Mouse (Mus musculus): ENCODE measurements around the gene Galnt12. TPM values are rescaled to one million over a fixed set of nuclear protein-coding genes. Genes with fewer than 3 reads are reported as not detected.

The Galnt12 gene
- total RNA-seq, 2 experiments from 2014 or later = 0.76 to 1.2 TPM

- intact Hi-C loops (cut with DNase I) = no loop called here
Measured at GRCm38 (mm10) chr4:47141444-47142154, 49.9 kb downstream of the Galnt12 start.

DNA sequence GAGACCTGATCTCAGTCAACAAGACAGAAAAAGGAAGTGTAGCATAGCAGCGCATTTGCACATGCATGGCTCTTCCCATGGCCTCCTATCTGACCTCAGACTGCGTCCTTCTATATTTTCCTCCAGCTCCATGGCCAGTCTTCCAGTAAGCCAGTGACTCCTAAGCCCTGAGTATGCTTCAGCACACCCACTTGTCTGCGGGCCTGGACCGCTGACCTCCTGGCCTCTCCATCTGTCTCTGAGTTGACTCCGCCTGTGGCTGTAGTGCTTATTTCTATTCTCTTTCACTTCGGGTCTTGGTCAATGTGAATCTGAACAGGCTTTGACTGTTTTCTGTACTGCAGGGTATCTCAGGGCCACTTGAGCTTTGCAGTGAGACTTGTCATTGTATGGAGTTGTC is 52.1 kb downstream of the Galnt12 start:
- no peak for DNase-seq (ENCODE audit: low spot score in 2 of 2)
- intact Hi-C loops (cut with DNase I) = no loop called here

More at GRCm38 (mm10) chr4:47141444-47142154, 49.9 kb downstream of the Galnt12 start:
- no peak for DNase-seq (ENCODE audit: low spot score in 2 of 2)

DNA sequence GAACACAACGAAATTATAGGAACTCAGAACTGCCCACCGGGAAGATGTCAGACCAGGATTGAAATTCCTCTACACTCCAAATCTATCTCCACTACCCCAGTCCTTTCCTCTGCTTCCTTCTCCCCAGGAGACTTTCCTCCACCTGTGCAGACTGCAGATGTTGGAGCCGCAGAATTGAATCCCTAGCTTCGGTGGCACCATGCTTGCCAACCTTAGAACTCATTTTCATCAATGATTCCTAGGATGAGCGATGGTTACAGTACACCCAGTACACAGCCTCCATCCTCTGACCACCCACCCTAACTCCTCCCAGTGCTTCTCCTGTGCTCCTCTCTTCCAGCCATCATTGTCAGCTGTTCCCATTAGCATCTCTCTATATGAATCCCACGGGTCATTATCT is 53.6 kb downstream of the Galnt12 start:
- intact Hi-C loops (cut with DNase I) = no loop called here
- no peak for DNase-seq (ENCODE audit: low spot score in 2 of 2)

DNA sequence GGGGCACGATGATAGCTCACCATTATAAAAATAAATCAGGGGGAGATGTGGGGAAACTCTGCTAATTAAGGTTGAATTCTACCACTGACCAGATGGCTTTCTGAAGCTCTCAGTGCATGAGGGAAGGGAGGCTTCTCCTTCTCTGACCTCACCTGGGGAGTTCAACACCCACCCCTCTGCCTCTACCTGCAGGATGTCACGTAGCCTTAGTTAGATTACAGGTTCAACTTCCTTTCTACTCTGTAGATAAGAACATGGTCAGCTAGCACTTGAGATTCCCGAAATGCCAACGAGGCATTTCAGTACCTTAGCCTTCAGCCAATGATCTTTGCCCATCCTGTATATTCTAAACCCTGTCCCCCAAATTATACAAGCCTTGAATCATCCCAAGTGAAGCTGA is 54.9 kb downstream of the Galnt12 start:
- intact Hi-C loops (cut with DNase I) = no loop called here
- DNase-seq (ENCODE audit: low spot score in 2 of 2) = no peak

DNA sequence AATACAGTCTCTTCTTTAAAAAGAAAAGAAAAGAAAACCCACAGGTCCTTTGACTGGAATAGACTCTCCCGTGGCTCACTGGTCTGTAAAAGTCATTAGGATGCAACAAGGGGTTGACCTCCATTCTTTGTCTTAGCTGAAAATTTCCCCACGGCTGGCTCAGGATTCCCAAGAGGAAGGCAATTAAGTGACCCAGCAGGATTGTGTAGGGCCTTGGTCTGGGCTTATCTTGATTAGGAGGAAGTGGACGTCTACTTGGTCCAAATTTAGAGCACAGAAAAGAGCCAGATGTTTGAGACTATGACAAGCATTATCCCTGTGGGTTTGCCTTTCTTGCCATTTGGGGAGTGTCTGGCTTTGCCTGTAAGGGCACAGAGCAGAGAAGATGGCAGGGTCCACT is 58.3 kb downstream of the Galnt12 start:
- intact Hi-C loops (cut with DNase I) = no loop called here
- no peak for DNase-seq (ENCODE audit: low spot score in 2 of 2)

- no peak for DNase-seq (ENCODE audit: low spot score in 2 of 2)
- intact Hi-C loops (cut with DNase I) = no loop called here
Measured at GRCm38 (mm10) chr4:47150806-47151205, 59.1 kb downstream of the Galnt12 start.

DNA sequence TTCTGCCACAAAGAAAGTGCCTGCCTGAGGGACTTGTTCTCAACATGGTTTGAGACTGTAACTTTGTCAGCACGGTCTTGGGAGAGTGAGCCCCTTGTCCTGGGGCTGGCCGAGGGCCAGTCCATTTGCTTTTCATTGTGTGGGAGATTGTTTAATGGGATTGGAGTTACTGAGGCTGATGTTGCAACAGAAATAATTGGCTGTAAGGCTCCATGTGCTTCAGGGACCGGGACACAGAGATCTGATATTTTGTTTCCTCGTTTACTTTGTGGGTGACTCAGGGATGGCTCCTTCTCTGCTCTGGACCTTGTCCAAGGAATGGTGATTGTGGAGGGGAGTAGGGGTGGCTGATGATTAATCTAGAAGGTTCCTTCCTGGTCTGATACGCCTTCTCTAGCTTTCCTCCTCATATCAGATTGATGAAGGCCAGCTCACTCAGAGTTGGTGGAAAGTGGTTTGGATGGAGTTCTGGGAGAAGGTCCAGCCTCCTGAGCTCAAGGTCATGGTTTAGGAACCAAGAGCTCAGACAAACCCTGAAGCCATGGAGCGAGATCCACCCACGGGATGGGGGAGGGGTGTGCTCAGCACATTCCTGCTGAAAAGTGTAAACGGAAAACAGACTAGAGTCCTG is 60.0 kb downstream of the Galnt12 start:
- intact Hi-C loops (cut with DNase I) = no loop called here
- no peak for DNase-seq (ENCODE audit: low spot score in 2 of 2)

DNA sequence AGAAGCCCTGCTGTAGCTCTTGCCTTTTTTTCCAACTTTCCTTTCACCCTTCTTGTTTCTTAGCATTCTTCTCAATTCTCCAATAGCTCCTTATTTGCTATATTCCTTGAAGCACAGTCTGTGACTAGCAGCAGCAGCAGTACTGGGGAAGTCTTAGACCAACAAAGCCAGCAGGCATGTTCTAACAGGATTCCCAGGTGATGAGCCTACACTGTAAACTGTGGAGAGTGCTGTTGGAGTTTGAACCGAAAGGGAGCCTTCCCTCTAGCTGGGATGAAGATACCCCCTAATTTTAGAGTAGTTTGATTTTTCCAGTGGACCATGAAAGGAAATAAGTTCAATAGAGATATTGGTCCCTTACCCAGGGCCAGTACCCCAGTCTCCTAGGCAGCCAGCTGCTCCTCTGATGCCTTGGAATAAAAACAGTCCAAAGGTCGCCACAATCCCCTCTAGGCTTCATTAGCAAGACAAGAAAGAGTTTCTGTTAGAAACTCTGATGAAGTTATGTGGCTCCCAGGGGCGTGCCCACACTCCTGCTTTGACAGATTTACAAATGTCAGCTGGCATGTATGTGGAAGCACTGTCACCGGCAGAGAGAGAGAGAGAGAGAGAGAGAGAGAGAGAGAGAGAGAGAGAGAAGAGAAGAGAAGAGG is 69.5 kb downstream of the Galnt12 start:
- no peak for DNase-seq (ENCODE audit: low spot score in 2 of 2)
- intact Hi-C loops (cut with DNase I) = no loop called here

GRCm38 (mm10) chr4:47161756-47162587 is 70.3 kb downstream of the Galnt12 start:
- no peak for DNase-seq (ENCODE audit: low spot score in 2 of 2)
- intact Hi-C loops (cut with DNase I) = no loop called here

GRCm38 (mm10) chr4:47172314-47172713 is 80.6 kb downstream of the Galnt12 start:
- intact Hi-C loops (cut with DNase I) = no loop called here
- no peak for DNase-seq (ENCODE audit: low spot score in 2 of 2)

Other genes starting within 250 kb of the Galnt12 start
- 100 to 1,000 TPM; 270 to 276 TPM for gene Gabbr2, start 100.0 kb upstream of the Galnt12 start, total RNA-seq (2021)
- gene Anks6, start 34.5 kb upstream of the Galnt12 start, total RNA-seq (2021) = 10 to 100 TPM; 18.6 to 21.1 TPM
- 1 to 10 TPM; 4.5 to 9.2 TPM for gene Col15a1, start 116.3 kb downstream of the Galnt12 start, total RNA-seq (2021)

Measured in left cerebral cortex, postnatal 25 days (tissue).